10 mouse cellular contexts compared by ENCODE assay signal in the genomic region with DNA sequence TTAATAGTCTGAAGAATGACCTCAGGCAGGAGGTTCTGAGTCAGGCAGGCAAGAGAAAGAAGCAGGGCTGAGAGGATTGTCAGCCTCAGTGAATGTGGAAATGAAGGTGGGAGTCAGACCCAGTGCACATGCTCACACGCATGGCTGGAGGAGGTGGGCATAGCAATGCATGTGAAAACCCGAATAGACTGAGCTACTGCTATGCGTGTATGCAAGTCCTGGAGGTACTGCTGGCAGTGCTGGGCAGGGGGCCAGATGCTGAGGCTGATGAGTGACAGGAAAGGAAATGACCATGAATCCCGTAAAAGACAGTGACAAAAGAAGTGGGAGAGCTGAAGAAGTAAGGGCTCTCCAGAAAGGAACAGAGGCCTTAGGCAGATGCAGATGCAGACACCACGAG. TPM values are rescaled to one million over a fixed set of nuclear protein-coding genes. Genes with fewer than 3 reads are reported as not detected.
DNase-seq lines count a peak whose midpoint lies in the region; ATAC-seq and TF ChIP-seq lines count a peak whose summit lies in the region.
"Had no signal": no experiment of that assay in that cellular context is flagged by ENCODE, and none has a peak within 500 bp of the region (broad histone marks: within the 10 kb centered on the region; RNA-seq: fewer than 3 reads in every experiment).

No protein-coding gene starts in this region.

- TF ChIP-seq CTCF in midbrain, postnatal 0 days (IDR thresholded peaks at IDR 0.05) = no peak

- H3K4me3 ChIP-seq in midbrain, embryonic 15.5 days = no peak overlapping the region
- no peak overlapping the region for H3K4me3 ChIP-seq in midbrain, postnatal 0 days (ENCODE audit: low read depth, low read length)
- H3K4me3 ChIP-seq: limb, embryonic 12.5 days had no signal

- H3K9me3 ChIP-seq in midbrain, embryonic 15.5 days = no peaks in the 10 kb centered on the region
- no peaks in the 10 kb centered on the region for H3K9me3 ChIP-seq in midbrain, postnatal 0 days (ENCODE audit: low read length)
- H3K9me3 ChIP-seq: limb, embryonic 12.5 days had no signal

- WGBS in midbrain, embryonic 15.5 days = 51% methylated on average over 5 of the region's 5 CpGs
- 47% methylated on average over 5 of the region's 5 CpGs for WGBS in midbrain, postnatal 0 days

- H3K36me3 ChIP-seq in midbrain, embryonic 15.5 days (replicated peaks) = no peaks in the 10 kb centered on the region
- no peaks in the 10 kb centered on the region for H3K36me3 ChIP-seq in midbrain, postnatal 0 days (ENCODE audit: insufficient read depth, low read length)
- H3K36me3 ChIP-seq: limb, embryonic 12.5 days had no signal

- 0 out of 2 replicates have a peak, but pooled peaks have one; percentile 30 for ATAC-seq in midbrain, embryonic 15.5 days (replicated peaks)
- ATAC-seq in midbrain, postnatal 0 days (ENCODE audit: low FRiP score) = no peak

- no peak overlapping the region for H3K9ac ChIP-seq in midbrain, embryonic 15.5 days
- H3K9ac ChIP-seq in midbrain, postnatal 0 days (replicated peaks; ENCODE audit: low read length, poor library complexity, severe bottlenecking) = no peak overlapping the region
- H3K9ac ChIP-seq: limb, embryonic 12.5 days had no signal

- no peak overlapping the region for H3K27ac ChIP-seq in midbrain, embryonic 15.5 days
- no peak overlapping the region for H3K27ac ChIP-seq in midbrain, postnatal 0 days (ENCODE audit: low read depth, low read length)
- H3K27ac ChIP-seq: limb, embryonic 12.5 days had no signal

- no peaks in the 10 kb centered on the region for H3K4me1 ChIP-seq in midbrain, embryonic 15.5 days
- no peaks in the 10 kb centered on the region for H3K4me1 ChIP-seq in midbrain, postnatal 0 days (ENCODE audit: insufficient read depth, low read length)
- H3K4me1 ChIP-seq: limb, embryonic 12.5 days had no signal

- DNase-seq in heart, postnatal 4 days = peak; percentile 17
- no peak for DNase-seq in heart, adult 8-10 months (ENCODE audit: low spot score)
- no peak for DNase-seq in midbrain, postnatal 0 days (ENCODE audit: low spot score)
- DNase-seq in kidney, adult 8-10 months = peak; percentile 6 to 21
- peak; percentile 44 for DNase-seq in lung, postnatal 10 days
- no peak for DNase-seq in cerebellum, adult 9-10 months
- DNase-seq: gastrocnemius, postnatal 25 days had no signal

- H3K4me2 ChIP-seq in midbrain, embryonic 15.5 days = no peak overlapping the region
- no peak overlapping the region for H3K4me2 ChIP-seq in midbrain, postnatal 0 days (ENCODE audit: low read depth, low read length, poor library complexity, severe bottlenecking)
- H3K4me2 ChIP-seq: limb, embryonic 12.5 days had no signal

- H3K27me3 ChIP-seq in midbrain, embryonic 15.5 days (replicated peaks) = no peaks in the 10 kb centered on the region
- H3K27me3 ChIP-seq in midbrain, postnatal 0 days (ENCODE audit: insufficient read depth, low read length) = no peaks in the 10 kb centered on the region
- H3K27me3 ChIP-seq: limb, embryonic 12.5 days had no signal

RNA-seq across cellular contexts. Expression of gene Armc3, which starts 50.3 kb away (rescaled TPM):
- total RNA-seq in heart, postnatal 4 days (2021) = not detected
- total RNA-seq in heart, adult 8-10 months (2022) = not detected
- 1.3 and 1.7 TPM in 2 replicates for polyA plus RNA-seq in midbrain, embryonic 15.5 days (2015; fragmentation: Nextera tagmentation; extraction: Ambion mirVana)
- 0.82 and 1.0 TPM in 2 replicates for total RNA-seq in midbrain, postnatal 0 days (2014; rRNA removed)
- polyA plus RNA-seq in midbrain, postnatal 0 days (2015; fragmentation: Nextera tagmentation; extraction: Ambion mirVana) = 0.77 and 1.1 TPM in 2 replicates
- total RNA-seq: gastrocnemius, postnatal 25 days had no signal
- polyA plus RNA-seq: heart, embryonic 14.5 days; limb, embryonic 12.5 days had no signal

Comparison
In these comparisons a context has a peak if more than half of its experiments do, and no peak if none do; other contexts are left out.
1. DNase-seq: peak in heart, postnatal 4 days (single experiment), kidney, adult 8-10 months (2 of 2) and lung, postnatal 10 days (single experiment); none in heart, adult 8-10 months (single experiment), midbrain, postnatal 0 days (single experiment) and cerebellum, adult 9-10 months (single experiment).